Mouse (Mus musculus) kidney, embryonic 16.5 days (tissue): ENCODE results near the gene Gm49403. TPM values are rescaled to one million over a fixed set of nuclear protein-coding genes. Genes with fewer than 3 reads are reported as not detected.

Source experiments
- ATAC-seq: fragments of 200-750 bp; cut with Nextera tagmentation; 2 replicates; pipeline ENCODE4 v1.8.0; 2017; ENCODE audit warnings: moderate TSS enrichment; ENCODE audit not compliant: low FRiP score, low TSS enrichment
- H3K27ac ChIP-seq: fragments of 300-500 bp; sonication (generic); 2 replicates; pipeline ENCODE4 v1.5.1; 2014; ENCODE audit warnings: low read length
- H3K27me3 ChIP-seq: fragments of 300-500 bp; sonication (generic); 2 replicates; pipeline ENCODE4 v1.6.1; 2014; ENCODE audit warnings: low read length, control low read depth, mixed read lengths; ENCODE audit not compliant: insufficient read depth
- H3K36me3 ChIP-seq: fragments of 300-500 bp; sonication (generic); 2 replicates; pipeline ENCODE4 v1.6.1; 2014; ENCODE audit warnings: low read length, control low read depth, mixed read lengths; ENCODE audit not compliant: insufficient read depth
- H3K4me1 ChIP-seq: fragments of 300-500 bp; sonication (generic); 2 replicates; pipeline ENCODE4 v1.6.1; 2014; ENCODE audit warnings: low read length, control low read depth, mixed read lengths; ENCODE audit not compliant: insufficient read depth
- H3K4me2 ChIP-seq: fragments of 300-500 bp; sonication (generic); replicated peaks from 2 replicates; pipeline ENCODE4 v1.6.1; 2014; ENCODE audit warnings: low read depth, low read length
- H3K4me3 ChIP-seq: fragments of 300-500 bp; sonication (generic); 2 replicates; pipeline ENCODE4 v1.5.1; 2014; ENCODE audit warnings: mild to moderate bottlenecking, low read length
- H3K9ac ChIP-seq: fragments of 300-500 bp; sonication (generic); replicated peaks from 2 replicates; pipeline ENCODE4 v1.6.1; 2014; ENCODE audit warnings: low read length
- H3K9me3 ChIP-seq: fragments of 300-500 bp; sonication (generic); 2 replicates; pipeline ENCODE4 v1.6.1; 2016; ENCODE audit warnings: low read length, control low read depth
- WGBS: fragments of 180-500 bp; shearing (Covaris S2); extraction: QIAGEN DNeasy Blood & Tissue Kit; methylation state at CpG from one replicate; pipeline ENCODE4 v1.1.7; 2014; 5-methylcytosine and 5-hydroxymethylcytosine counted together
- polyA plus RNA-seq: library from polyadenylated mRNA; unstranded; fragments of >200 nt; fragmentation: Nextera tagmentation; extraction: Ambion mirVana; gene quantifications from 2 replicates; pipeline ENCODE4 v1.2.1, GENCODE M21; 2015

The Gm49403 gene
- polyA plus RNA-seq, 1 experiment from 2014 or later: not detected

GRCm38 (mm10) chr19:8899079-8899478 lies 15.3 kb downstream of the Gm49403 start:
- no peak for ATAC-seq
- Histone ChIP-seq H3K9me3 (no peaks in the 10 kb centered on the region), H3K4me2 (peak overlapping the region; percentile 59), H3K27ac (no peak overlapping the region), H3K9ac (peak overlapping the region; percentile 84), H3K4me3 (peak overlapping the region; percentile 66), H3K27me3 (no peaks in the 10 kb centered on the region), H3K36me3 (peaks cover 26% of the 10 kb centered on the region), H3K4me1 (peaks cover 19% of the 10 kb centered on the region)
- 28% methylated on average over 3 of the region's 3 CpGs for WGBS

GRCm38 (mm10) chr19:8903412-8903811 lies 19.7 kb downstream of the Gm49403 start:
- Histone ChIP-seq H3K4me3 (no peak overlapping the region), H3K4me1 (peaks cover 9% of the 10 kb centered on the region), H3K36me3 (peaks cover 52% of the 10 kb centered on the region), H3K4me2 (no peak overlapping the region), H3K9me3 (no peaks in the 10 kb centered on the region), H3K9ac (no peak overlapping the region), H3K27ac (no peak overlapping the region), H3K27me3 (no peaks in the 10 kb centered on the region)
- 93% methylated on average over 5 of the region's 5 CpGs for WGBS
- no peak for ATAC-seq

- H3K9ac ChIP-seq: no peak overlapping the region
- H3K27me3 ChIP-seq: no peaks in the 10 kb centered on the region
- H3K36me3 ChIP-seq: peaks cover 91% of the 10 kb centered on the region
- no peaks in the 10 kb centered on the region for H3K4me1 ChIP-seq
- WGBS: 88% methylated on average over 6 of the region's 6 CpGs
- H3K27ac ChIP-seq: no peak overlapping the region
- no peaks in the 10 kb centered on the region for H3K9me3 ChIP-seq
- H3K4me2 ChIP-seq: no peak overlapping the region
- H3K4me3 ChIP-seq: no peak overlapping the region
- no peak for ATAC-seq
Observed at GRCm38 (mm10) chr19:8908531-8908930, 24.8 kb downstream of the Gm49403 start.

- no peak overlapping the region for H3K4me2 ChIP-seq
- 80% methylated on average over 5 of the region's 5 CpGs for WGBS
- no peaks in the 10 kb centered on the region for H3K9me3 ChIP-seq
- peaks cover 100% of the 10 kb centered on the region for H3K36me3 ChIP-seq
- H3K27me3 ChIP-seq: no peaks in the 10 kb centered on the region
- no peak overlapping the region for H3K9ac ChIP-seq
- no peaks in the 10 kb centered on the region for H3K4me1 ChIP-seq
- H3K4me3 ChIP-seq: no peak overlapping the region
- ATAC-seq: no peak
- H3K27ac ChIP-seq: no peak overlapping the region
Observed at GRCm38 (mm10) chr19:8911810-8912209, 28.1 kb downstream of the Gm49403 start.

- Histone ChIP-seq H3K4me1 (no peaks in the 10 kb centered on the region), H3K9me3 (no peaks in the 10 kb centered on the region), H3K27ac (no peak overlapping the region), H3K4me3 (no peak overlapping the region), H3K27me3 (no peaks in the 10 kb centered on the region), H3K4me2 (no peak overlapping the region), H3K9ac (no peak overlapping the region), H3K36me3 (peaks cover 79% of the 10 kb centered on the region)
- ATAC-seq: no peak
- WGBS: 94% methylated on average over 3 of the region's 3 CpGs
Observed at GRCm38 (mm10) chr19:8914212-8914611, 30.5 kb downstream of the Gm49403 start.

GRCm38 (mm10) chr19:8919000-8919399 lies 35.3 kb downstream of the Gm49403 start:
- no peak overlapping the region for H3K4me3 ChIP-seq
- H3K36me3 ChIP-seq: peaks cover 35% of the 10 kb centered on the region
- no peak overlapping the region for H3K27ac ChIP-seq
- no peak overlapping the region for H3K4me2 ChIP-seq
- ATAC-seq: no peak
- no peaks in the 10 kb centered on the region for H3K9me3 ChIP-seq
- H3K9ac ChIP-seq: no peak overlapping the region
- H3K27me3 ChIP-seq: no peaks in the 10 kb centered on the region
- H3K4me1 ChIP-seq: peaks cover 16% of the 10 kb centered on the region
- WGBS: 94% methylated on average over 3 of the region's 3 CpGs

GRCm38 (mm10) chr19:8919684-8920072 lies 35.9 kb downstream of the Gm49403 start:
- peak overlapping the region; percentile 87; the same call in 1 of the 2 replicates for H3K9ac ChIP-seq

GRCm38 (mm10) chr19:8920073-8920736 lies 36.5 kb downstream of the Gm49403 start, which contains the start of gene B3gat3:
TSS of gene B3gat3 (plus strand) at chr19:8920374.
- H3K4me1 ChIP-seq: peaks cover 16% of the 10 kb centered on the region
- peak; percentile 99 for ATAC-seq

More at GRCm38 (mm10) chr19:8919684-8920072, 35.9 kb downstream of the Gm49403 start:
- no peaks in the 10 kb centered on the region for H3K9me3 ChIP-seq
- H3K27me3 ChIP-seq: no peaks in the 10 kb centered on the region
- 55% methylated on average over 6 of the region's 6 CpGs for WGBS
- H3K4me2 ChIP-seq: peak overlapping the region; percentile 56
- peaks cover 28% of the 10 kb centered on the region for H3K36me3 ChIP-seq
- H3K4me3 ChIP-seq: peak overlapping the region; percentile 81
- ATAC-seq: no peak
- peaks cover 16% of the 10 kb centered on the region for H3K4me1 ChIP-seq
- peak overlapping the region; percentile 96 for H3K27ac ChIP-seq

GRCm38 (mm10) chr19:8920836-8921291 lies 37.1 kb downstream of the Gm49403 start:
- peak overlapping the region; percentile 81 for H3K4me3 ChIP-seq
- peak overlapping the region; percentile 87 for H3K9ac ChIP-seq
- peaks cover 25% of the 10 kb centered on the region for H3K36me3 ChIP-seq
- H3K9me3 ChIP-seq: no peaks in the 10 kb centered on the region
- WGBS: 1% methylated on average over 6 of the region's 6 CpGs
- H3K27ac ChIP-seq: peak overlapping the region; percentile 96
- ATAC-seq: peak; percentile 25; the same call in 1 of the 2 replicates
- peak overlapping the region; percentile 56 for H3K4me2 ChIP-seq
- H3K27me3 ChIP-seq: no peaks in the 10 kb centered on the region
- peaks cover 16% of the 10 kb centered on the region for H3K4me1 ChIP-seq

More at GRCm38 (mm10) chr19:8920073-8920736, 36.5 kb downstream of the Gm49403 start, which contains the start of gene B3gat3:
- Histone ChIP-seq H3K27ac (peak within 1 kb of the TSS; percentile 96), H3K27me3 (no peaks in the 10 kb centered on the region), H3K9ac (peak within 1 kb of the TSS; percentile 87), H3K36me3 (peaks cover 25% of the 10 kb centered on the region), H3K9me3 (no peaks in the 10 kb centered on the region), H3K4me3 (peak within 1 kb of the TSS; percentile 81), H3K4me2 (peak within 1 kb of the TSS; percentile 56)
- WGBS: 2% methylated on average over 50 of the region's 50 CpGs

- Histone ChIP-seq H3K9me3 (no peaks in the 10 kb centered on the region), H3K27ac (no peak overlapping the region), H3K4me3 (no peak overlapping the region), H3K4me1 (peaks cover 16% of the 10 kb centered on the region), H3K27me3 (no peaks in the 10 kb centered on the region), H3K4me2 (peak overlapping the region; percentile 56; the same call in 1 of the 2 replicates), H3K9ac (peak overlapping the region; percentile 13; the same call in 1 of the 2 replicates), H3K36me3 (peaks cover 21% of the 10 kb centered on the region; the same call in 1 of the 2 replicates)
- WGBS: 80% methylated on average over 9 of the region's 9 CpGs
- no peak for ATAC-seq
Observed at GRCm38 (mm10) chr19:8921741-8922140, 38.0 kb downstream of the Gm49403 start.
